Mouse (Mus musculus) stomach, postnatal 0 days (tissue): ENCODE results near the gene Ring1. TPM values are rescaled to one million over a fixed set of nuclear protein-coding genes. Genes with fewer than 3 reads are reported as not detected.
A peak's percentile ranks its signal among the peaks of the same experiment; 100 is the strongest.

Experiments used
- ATAC-seq: fragments of 200-750 bp; cut with Nextera tagmentation; 2 replicates; pipeline ENCODE4 v1.8.0; 2017; ENCODE audit not compliant: low FRiP score, low TSS enrichment
- DNase-seq: peaks from one replicate; pipeline ENCODE4 v3.0.0-alpha.2; 2016; ENCODE audit warnings: low spot score
- H3K27ac ChIP-seq: fragments of 300-500 bp; sonication (generic); replicated peaks from 2 replicates; pipeline ENCODE4 v1.5.1; 2014; ENCODE audit warnings: mild to moderate bottlenecking, control low read depth
- H3K27me3 ChIP-seq: fragments of 300-500 bp; sonication (generic); 2 replicates; pipeline ENCODE4 v1.6.1; 2014; ENCODE audit warnings: low read length; ENCODE audit not compliant: control insufficient read depth, insufficient read depth
- H3K36me3 ChIP-seq: fragments of 300-500 bp; sonication (generic); 2 replicates; pipeline ENCODE4 v1.6.1; 2014; ENCODE audit warnings: low read length, mixed read lengths; ENCODE audit not compliant: control insufficient read depth, insufficient read depth
- H3K4me1 ChIP-seq: fragments of 300-500 bp; sonication (generic); replicated peaks from 2 replicates; pipeline ENCODE4 v1.6.1; 2014; ENCODE audit warnings: antibody characterized with exemption; ENCODE audit not compliant: control insufficient read depth, insufficient read depth
- H3K4me2 ChIP-seq: fragments of 300-500 bp; sonication (generic); replicated peaks from 2 replicates; pipeline ENCODE4 v1.6.1; 2014; ENCODE audit warnings: low read depth, mild to moderate bottlenecking, control low read depth, moderate library complexity
- H3K4me3 ChIP-seq: fragments of 300-500 bp; sonication (generic); 2 replicates; pipeline ENCODE4 v1.5.1; 2014; ENCODE audit warnings: low read depth, low read length, control low read depth
- H3K9ac ChIP-seq: fragments of 300-500 bp; sonication (generic); 2 replicates; pipeline ENCODE4 v1.6.1; 2014; ENCODE audit warnings: mild to moderate bottlenecking, low read length, control low read depth, mixed read lengths
- H3K9me3 ChIP-seq: fragments of 300-500 bp; sonication (generic); 2 replicates; pipeline ENCODE4 v1.6.1; 2016; ENCODE audit warnings: low read length; ENCODE audit not compliant: control insufficient read depth
- CTCF ChIP-seq: IDR thresholded peaks from 2 replicates; pipeline ENCODE4 v1.5.1; 2016; ENCODE audit warnings: antibody characterized with exemption, low read depth, mild to moderate bottlenecking, moderate library complexity
- EP300 ChIP-seq: optimal IDR thresholded peaks from 2 replicates; pipeline ENCODE3; 2016; ENCODE audit warnings: antibody characterized with exemption
- WGBS: fragments of 180-500 bp; shearing (Covaris S2); extraction: QIAGEN DNeasy Blood & Tissue Kit; methylation state at CpG from one replicate; pipeline ENCODE4 v1.1.7; 2014; 5-methylcytosine and 5-hydroxymethylcytosine counted together
- polyA plus RNA-seq: library from polyadenylated mRNA; unstranded; fragments of >200 nt; fragmentation: Nextera tagmentation; extraction: Ambion mirVana; gene quantifications from 2 replicates; pipeline ENCODE4 v1.2.1, GENCODE M21; 2015

The Ring1 gene
- polyA plus RNA-seq, 1 experiment from 2014 or later: 13.3 TPM

- Histone ChIP-seq H3K27ac (peak overlapping the region; percentile 98), H3K27me3 (no peaks in the 10 kb centered on the region), H3K4me3 (peak overlapping the region; percentile 86), H3K9me3 (no peaks in the 10 kb centered on the region), H3K36me3 (peaks cover 17% of the 10 kb centered on the region), H3K4me2 (peak overlapping the region; percentile 93), H3K4me1 (peaks cover 7% of the 10 kb centered on the region), H3K9ac (peak overlapping the region; percentile 96)
- ATAC-seq: no peak
- DNase-seq: peak; percentile 31
- TF ChIP-seq EP300 (no peak), CTCF (peak; percentile 20; the same call in 1 of the 2 replicates)
- whole genome bisulfite sequencing: 2% methylated on average over 20 of the region's 20 CpGs
Observed at GRCm38 (mm10) chr17:34030861-34031326, 6.4 kb upstream of the Ring1 start.

- Histone ChIP-seq H3K36me3 (peaks cover 17% of the 10 kb centered on the region), H3K9ac (peak overlapping the region; percentile 96), H3K4me2 (peak overlapping the region; percentile 93), H3K27ac (peak overlapping the region; percentile 98; the same call in 1 of the 2 replicates), H3K9me3 (no peaks in the 10 kb centered on the region), H3K4me3 (peak overlapping the region; percentile 86), H3K4me1 (peaks cover 7% of the 10 kb centered on the region), H3K27me3 (no peaks in the 10 kb centered on the region)
- ATAC-seq: no peak
- 65% methylated on average over 21 of the region's 21 CpGs for WGBS
- no peak for DNase-seq
- no peak for TF ChIP-seq CTCF
- no peak for TF ChIP-seq EP300
Observed at GRCm38 (mm10) chr17:34029890-34030595, 5.6 kb upstream of the Ring1 start.

DNA sequence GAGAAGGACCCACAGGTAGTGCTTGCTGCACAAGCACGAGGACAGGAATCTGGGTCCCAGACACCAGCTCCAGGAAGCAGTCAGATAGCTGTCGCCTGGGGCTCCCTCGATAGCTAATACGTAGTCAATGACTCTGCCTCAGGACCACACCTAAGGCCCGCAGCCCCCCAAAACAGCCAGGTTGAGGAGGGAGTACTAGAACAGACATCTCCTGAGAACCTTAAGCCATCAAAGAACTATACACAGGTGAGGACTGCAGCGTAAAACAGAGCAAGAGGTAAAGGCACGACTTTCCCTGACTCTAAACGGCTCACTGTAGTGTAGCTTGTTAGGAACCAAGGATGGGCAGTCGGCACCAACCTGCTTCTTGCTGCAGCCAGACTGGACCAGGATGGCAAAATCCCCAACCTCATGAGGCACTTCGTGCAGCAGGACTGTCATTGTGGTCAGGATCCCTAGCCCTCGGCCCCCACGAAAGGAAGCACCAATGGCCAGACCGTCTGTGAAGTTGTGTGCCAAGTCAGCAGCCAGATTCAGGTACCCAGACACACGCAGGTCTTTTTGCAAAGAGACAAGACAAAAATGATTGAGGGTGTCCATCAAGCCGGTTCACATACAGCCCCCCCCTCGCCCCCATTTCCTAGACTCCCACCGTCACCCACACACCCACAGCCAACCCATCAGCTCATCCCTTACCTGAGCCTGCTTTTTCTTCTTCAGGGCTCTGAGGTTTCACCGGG is 4.8 kb upstream of the Ring1 start:
- Histone ChIP-seq H3K27me3 (no peaks in the 10 kb centered on the region), H3K36me3 (peaks cover 17% of the 10 kb centered on the region), H3K4me3 (no peak overlapping the region), H3K9me3 (no peaks in the 10 kb centered on the region), H3K9ac (no peak overlapping the region), H3K4me2 (peak overlapping the region; percentile 93; the same call in 1 of the 2 replicates), H3K27ac (no peak overlapping the region), H3K4me1 (peaks cover 7% of the 10 kb centered on the region)
- WGBS: 88% methylated on average over 18 of the region's 18 CpGs
- no peak for ATAC-seq
- TF ChIP-seq CTCF: no peak
- TF ChIP-seq EP300: no peak
- peak; percentile 13 for DNase-seq

GRCm38 (mm10) chr17:34028501-34029149 is 4.1 kb upstream of the Ring1 start:
- DNase-seq (no peak), ATAC-seq (no peak)
- Histone ChIP-seq H3K27ac (no peak overlapping the region), H3K27me3 (no peaks in the 10 kb centered on the region), H3K4me3 (no peak overlapping the region), H3K9me3 (no peaks in the 10 kb centered on the region), H3K4me2 (no peak overlapping the region; the same call in 1 of the 2 replicates), H3K4me1 (peaks cover 7% of the 10 kb centered on the region), H3K36me3 (peaks cover 17% of the 10 kb centered on the region), H3K9ac (no peak overlapping the region)
- TF ChIP-seq CTCF: no peak
- no peak for TF ChIP-seq EP300
- WGBS: 72% methylated on average over 17 of the region's 17 CpGs

- DNase-seq: peak; percentile 92
- ATAC-seq: peak; percentile 63
- H3K4me3 ChIP-seq: peak within 1 kb of the TSS; percentile 64
- H3K27ac ChIP-seq: peak within 1 kb of the TSS; percentile 71
- no peaks in the 10 kb centered on the region for H3K27me3 ChIP-seq
- H3K36me3 ChIP-seq: peaks cover 19% of the 10 kb centered on the region
- H3K9ac ChIP-seq: peak within 1 kb of the TSS; percentile 64
- under 1% methylated on average over 49 of the region's 49 CpGs for WGBS
- TF ChIP-seq EP300 (no peak), CTCF (peak; percentile 51)
- H3K4me2 ChIP-seq: peak within 1 kb of the TSS; percentile 92
- H3K4me1 ChIP-seq: peaks cover 7% of the 10 kb centered on the region
- H3K9me3 ChIP-seq: no peaks in the 10 kb centered on the region
Observed at GRCm38 (mm10) chr17:34027656-34028223, 3.3 kb upstream of the Ring1 start, which contains the start of gene H2-Ke6. H2-Ke6 (minus strand) TSS chr17:34028060.
